Mouse (Mus musculus): Measurements from ENCODE around the gene Ube4a. TPM values are rescaled to one million over a fixed set of nuclear protein-coding genes. Genes with fewer than 3 reads are reported as not detected.

Ube4a gene
- total RNA-seq (2014; fragmentation: Nextera tagmentation) (58.0 and 64.3 TPM in 2 replicates), total RNA-seq (2017) (40.6 and 50.2 TPM in 2 replicates)

DNA sequence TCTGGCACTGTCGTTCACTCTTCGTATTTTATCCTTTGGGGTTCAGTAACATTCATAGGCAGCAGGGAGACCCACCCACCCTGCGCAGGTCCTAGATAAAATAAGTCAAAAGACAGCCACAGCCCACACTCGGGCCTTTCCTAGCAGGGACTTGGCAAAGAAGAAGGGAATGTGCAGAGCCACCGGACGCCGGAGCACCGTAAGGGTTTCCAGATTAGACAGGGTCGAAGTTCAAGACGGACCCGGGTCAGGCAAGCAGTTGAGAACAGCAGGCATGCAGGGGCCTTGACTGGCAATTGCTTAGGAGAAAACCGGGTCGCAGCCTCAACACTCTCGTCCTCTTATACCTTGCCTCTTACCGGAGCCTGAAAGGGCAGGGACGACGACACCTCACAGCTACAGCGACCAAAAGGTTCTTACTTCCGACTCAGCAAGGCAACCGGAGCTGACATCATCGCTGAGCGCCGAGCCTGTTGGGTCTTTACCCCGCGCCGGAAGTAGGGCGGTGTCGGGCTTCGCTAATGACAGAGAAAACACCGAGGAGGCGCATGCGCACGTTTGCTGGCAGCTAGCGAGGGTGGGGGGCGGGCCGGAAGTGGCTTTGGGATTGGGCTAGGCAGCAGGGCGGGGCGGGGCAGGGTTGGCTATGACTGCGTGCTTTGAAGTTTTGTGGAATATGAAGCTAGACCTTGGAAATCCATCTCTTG lies at the start of gene Ube4a:
TSS of gene Ube4a (minus strand) at position 475 of the 707 bp plus-strand sequence.
- ATAC-seq (replicated peaks; ENCODE audit: low FRiP score, low TSS enrichment, poor library complexity, severe bottlenecking), result peak; percentile 91

DNA sequence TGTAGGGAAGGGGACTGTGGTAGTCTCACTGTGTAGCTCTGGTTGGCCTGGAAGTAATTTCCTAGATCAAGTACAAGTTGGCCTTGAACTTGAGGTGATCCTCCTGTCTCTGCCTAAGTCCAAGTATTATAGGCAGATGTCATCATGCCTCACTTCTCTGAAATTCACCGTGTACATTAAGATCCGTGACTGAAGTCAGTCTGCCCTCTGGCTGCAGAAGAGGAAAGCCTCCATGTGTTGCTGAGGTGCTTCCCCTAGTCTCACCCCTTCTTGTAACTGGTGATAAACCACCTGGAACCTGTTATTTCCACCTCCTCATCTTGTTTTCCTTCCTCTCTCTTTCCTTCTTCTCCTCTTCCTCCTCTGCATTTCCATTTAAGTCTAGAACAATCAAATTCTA lies 49.5 kb upstream of the Ube4a start:
- ATAC-seq (replicated peaks; ENCODE audit: low FRiP score, low TSS enrichment, poor library complexity, severe bottlenecking), result no peak

- ATAC-seq (replicated peaks; ENCODE audit: low FRiP score, low TSS enrichment, poor library complexity, severe bottlenecking), result no peak
Observed at GRCm38 (mm10) chr9:45011291-45011690, 45.9 kb upstream of the Ube4a start.

DNA sequence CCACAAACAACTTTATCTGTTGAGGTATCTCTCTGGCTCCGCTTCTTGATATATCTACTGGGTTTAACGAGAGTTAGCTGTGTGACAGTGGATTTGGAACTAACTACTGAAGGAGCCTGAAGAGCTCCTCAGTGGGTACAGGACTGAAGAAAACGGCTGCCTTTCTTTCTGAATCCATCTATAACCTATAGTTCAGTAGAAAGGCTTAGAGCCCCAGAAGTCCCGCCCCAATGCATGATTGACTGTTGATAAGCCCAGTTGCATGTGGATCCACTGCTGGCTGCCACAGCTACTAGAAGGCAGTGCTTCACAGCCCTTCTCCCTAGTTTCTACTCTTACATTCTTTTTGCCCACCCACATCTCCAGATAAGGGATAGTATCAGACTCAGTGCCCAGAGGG lies 45.1 kb upstream of the Ube4a start:
- ATAC-seq (replicated peaks; ENCODE audit: low FRiP score, low TSS enrichment, poor library complexity, severe bottlenecking), result no peak

GRCm38 (mm10) chr9:45009180-45010078 lies 44.0 kb upstream of the Ube4a start, which contains the start of gene Cd3e:
Cd3e (minus strand) TSS chr9:45009627.
- no peak for ATAC-seq (replicated peaks; ENCODE audit: low FRiP score, low TSS enrichment, poor library complexity, severe bottlenecking)

DNA sequence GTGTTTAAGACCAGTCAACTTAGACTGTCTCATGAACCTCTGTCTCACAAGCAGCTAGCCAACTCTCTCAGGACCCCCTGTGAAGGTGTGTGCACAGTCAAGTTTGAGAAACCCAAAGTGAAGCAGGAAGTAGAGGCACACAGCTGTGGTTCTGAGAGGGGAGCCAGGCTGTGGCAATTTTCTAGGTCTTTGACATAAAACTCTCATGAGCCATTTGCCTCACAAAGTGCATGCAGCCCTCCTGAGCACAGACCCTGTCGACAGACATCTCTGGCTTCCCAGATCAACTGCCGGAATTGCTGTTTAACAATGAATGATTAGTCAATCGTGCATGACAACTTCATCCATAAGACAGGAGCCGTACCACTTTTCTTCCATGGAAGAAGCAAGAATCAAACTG lies 42.9 kb upstream of the Ube4a start:
- ATAC-seq (replicated peaks; ENCODE audit: low FRiP score, low TSS enrichment, poor library complexity, severe bottlenecking), result no peak

- ATAC-seq (replicated peaks; ENCODE audit: low FRiP score, low TSS enrichment, poor library complexity, severe bottlenecking), result no peak
Observed at GRCm38 (mm10) chr9:45007404-45007803, 42.0 kb upstream of the Ube4a start.

DNA sequence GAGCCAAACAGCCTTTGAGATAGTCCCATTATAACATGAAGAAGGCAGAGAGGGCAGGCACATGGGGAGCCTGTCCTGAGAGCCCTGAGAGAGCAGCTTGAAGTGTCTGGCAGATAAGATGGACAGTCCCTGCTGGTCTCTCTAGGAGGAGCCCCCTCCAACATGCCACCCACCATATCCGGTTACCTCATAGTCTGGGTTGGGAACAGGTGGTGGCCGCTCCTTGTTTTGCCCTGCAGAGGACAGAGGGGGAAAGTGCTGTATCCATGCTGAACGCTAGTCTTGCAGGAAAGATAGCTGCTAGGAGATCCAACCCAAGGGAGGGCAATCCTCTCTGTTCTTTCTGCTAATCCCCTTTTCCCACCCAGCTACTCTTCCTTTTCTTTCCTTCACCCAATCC lies 34.8 kb upstream of the Ube4a start:
- ATAC-seq (replicated peaks; ENCODE audit: low FRiP score, low TSS enrichment, poor library complexity, severe bottlenecking), result no peak

DNA sequence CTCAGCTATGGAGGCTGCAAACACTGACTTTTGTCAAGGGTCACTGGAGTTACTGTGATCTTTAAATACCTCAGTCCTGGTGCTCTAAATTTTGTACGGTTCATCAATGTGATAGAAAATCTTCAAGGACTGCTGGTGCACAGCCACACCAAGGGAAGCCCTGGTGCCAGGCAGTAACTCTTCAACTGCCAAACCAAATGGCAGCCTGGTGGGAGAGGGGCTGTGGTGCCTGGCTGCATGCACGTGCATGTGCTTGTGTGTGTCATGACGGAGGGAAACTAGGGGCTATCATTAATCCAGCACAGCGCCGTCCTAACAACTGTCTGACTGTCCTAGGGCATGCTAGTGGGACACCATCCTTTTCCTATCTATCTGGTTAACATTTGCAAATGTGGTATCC lies 34.4 kb upstream of the Ube4a start:
- ATAC-seq (replicated peaks; ENCODE audit: low FRiP score, low TSS enrichment, poor library complexity, severe bottlenecking), result no peak

DNA sequence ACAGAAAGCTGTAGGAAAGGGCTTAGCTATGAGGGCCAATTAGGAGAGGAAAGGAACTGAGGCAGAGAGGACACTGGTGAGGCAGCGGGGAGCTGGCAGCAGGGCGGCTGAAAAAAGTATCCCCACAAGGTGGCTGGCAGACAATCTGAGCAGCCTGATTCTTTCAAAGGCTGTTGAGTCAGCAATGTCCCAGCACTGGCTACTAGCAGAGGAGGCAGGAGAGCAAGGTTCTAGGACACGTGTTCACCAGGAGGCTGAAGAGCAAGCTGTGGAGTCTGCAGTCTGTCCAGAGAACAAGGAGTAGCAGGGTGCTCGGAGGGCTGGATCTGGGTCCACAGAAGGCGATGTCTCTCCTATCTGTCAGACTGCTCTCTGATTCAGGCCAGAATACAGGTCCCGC lies 33.8 kb upstream of the Ube4a start:
- no peak for ATAC-seq (replicated peaks; ENCODE audit: low FRiP score, low TSS enrichment, poor library complexity, severe bottlenecking)

GRCm38 (mm10) chr9:44998138-44998537 lies 32.7 kb upstream of the Ube4a start:
- no peak for ATAC-seq (replicated peaks; ENCODE audit: low FRiP score, low TSS enrichment, poor library complexity, severe bottlenecking)

DNA sequence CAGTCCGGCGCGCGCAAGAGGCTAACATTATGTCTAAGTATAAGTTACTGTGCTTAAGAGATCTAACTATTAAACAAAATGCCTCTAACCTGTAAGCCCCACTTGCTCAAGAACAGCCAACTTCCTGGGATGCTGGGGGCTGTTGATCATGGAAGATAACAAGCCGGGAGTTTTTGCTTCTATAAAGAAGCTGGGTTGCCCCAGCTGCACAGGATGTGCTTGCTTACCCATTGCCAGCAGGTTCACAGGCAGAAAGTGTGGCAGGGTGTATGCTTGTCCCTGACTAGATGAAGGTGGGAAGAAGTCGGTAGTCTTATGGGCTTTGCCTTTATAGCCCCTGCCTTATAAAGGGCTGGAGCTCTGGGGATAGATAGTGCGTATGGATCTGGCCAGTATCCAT lies 31.2 kb upstream of the Ube4a start:
- no peak for ATAC-seq (replicated peaks; ENCODE audit: low FRiP score, low TSS enrichment, poor library complexity, severe bottlenecking)

- no peak for ATAC-seq (replicated peaks; ENCODE audit: low FRiP score, low TSS enrichment, poor library complexity, severe bottlenecking)
Observed at GRCm38 (mm10) chr9:44994962-44995361, 29.6 kb upstream of the Ube4a start.

GRCm38 (mm10) chr9:44993268-44993667 lies 27.9 kb upstream of the Ube4a start:
- 0 out of 2 replicates have a peak, but pooled peaks have one; percentile 47 for ATAC-seq (replicated peaks; ENCODE audit: low FRiP score, low TSS enrichment, poor library complexity, severe bottlenecking)

- ATAC-seq (replicated peaks; ENCODE audit: low FRiP score, low TSS enrichment, poor library complexity, severe bottlenecking), result no peak
Observed at GRCm38 (mm10) chr9:44992271-44992670, 26.9 kb upstream of the Ube4a start.

DNA sequence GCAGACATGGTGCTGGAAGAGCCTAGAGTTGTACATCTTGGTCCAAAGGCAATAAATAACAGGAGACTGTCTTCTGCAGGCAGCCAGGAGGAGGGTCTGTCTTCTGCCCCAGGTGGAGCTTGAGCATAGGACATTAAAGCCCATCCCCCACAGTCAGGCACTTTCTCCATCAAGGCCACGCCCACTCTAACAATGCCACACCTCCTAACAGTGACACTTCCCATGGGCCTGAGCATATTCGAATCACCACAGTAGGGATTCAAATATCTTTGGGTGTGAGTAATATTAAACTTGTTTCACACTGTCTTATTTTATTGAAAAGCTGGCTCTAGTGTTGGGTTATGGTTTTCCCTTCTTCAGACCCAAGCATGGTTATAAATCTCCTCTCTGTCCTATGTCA lies 26.4 kb upstream of the Ube4a start:
- ATAC-seq (replicated peaks; ENCODE audit: low FRiP score, low TSS enrichment, poor library complexity, severe bottlenecking), result no peak

DNA sequence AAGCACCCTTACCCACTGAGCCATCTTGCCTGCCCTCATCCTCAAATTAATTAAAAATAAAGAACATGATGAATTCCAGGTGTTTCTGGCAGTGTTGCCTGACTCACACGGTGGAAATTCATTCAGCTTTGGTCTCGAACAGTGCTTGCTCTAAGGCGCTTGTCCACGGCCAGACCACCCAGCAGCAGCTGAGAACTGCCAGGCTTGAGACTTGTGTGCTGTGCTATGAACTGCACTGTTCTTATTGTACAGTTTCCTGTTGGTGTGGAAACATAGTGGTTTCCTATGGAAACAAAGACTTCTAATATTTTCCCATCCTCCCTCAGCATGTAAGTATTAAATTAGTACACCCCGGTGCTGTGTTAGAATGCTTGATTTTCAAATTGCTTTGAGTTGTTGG lies 21.6 kb upstream of the Ube4a start:
- ATAC-seq (replicated peaks; ENCODE audit: low FRiP score, low TSS enrichment, poor library complexity, severe bottlenecking), result no peak

DNA sequence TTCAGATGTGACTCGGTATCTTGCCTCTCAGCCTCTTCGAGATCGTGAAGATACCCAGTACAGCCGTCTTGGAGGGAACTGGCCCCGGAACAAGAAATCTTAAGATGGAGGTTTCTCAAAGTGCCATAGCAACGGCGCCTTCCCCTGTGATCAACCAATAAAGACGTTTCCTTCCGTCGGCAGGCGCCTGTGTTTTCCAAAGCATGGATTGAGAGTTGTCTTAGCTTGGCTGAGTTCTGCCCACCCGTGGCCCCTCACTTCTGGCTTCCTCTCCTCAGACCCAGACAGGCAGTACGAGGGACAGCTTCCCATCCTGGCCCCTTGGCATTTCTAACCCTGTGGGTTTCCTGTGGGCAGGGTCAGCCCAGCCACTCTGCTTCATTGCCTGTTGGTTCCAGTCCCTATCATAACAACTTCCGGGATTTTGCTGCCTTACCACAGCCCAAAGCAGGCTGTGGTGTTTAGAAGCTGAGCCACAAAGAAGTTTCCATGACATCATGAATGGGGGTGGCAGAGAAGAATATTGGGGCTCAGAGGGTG lies 20.9 kb upstream of the Ube4a start:
- peak; percentile 83 for ATAC-seq (replicated peaks; ENCODE audit: low FRiP score, low TSS enrichment, poor library complexity, severe bottlenecking)

- ATAC-seq (replicated peaks; ENCODE audit: low FRiP score, low TSS enrichment, poor library complexity, severe bottlenecking), result no peak
Observed at GRCm38 (mm10) chr9:44985721-44986161, 20.3 kb upstream of the Ube4a start.

- no peak for ATAC-seq (replicated peaks; ENCODE audit: low FRiP score, low TSS enrichment, poor library complexity, severe bottlenecking)
Observed at GRCm38 (mm10) chr9:44983001-44983400, 17.6 kb upstream of the Ube4a start.
